Mouse (Mus musculus): ENCODE measurements at regions not wholly inside any gene's neighbourhood (a gene's known extent, or its start where the extent isn't known, plus 50 kb on each side); places are given as distances from the start of the nearest gene placed in this dataset.
"Not testable (repeated sequence)": the region's sequence is repeated elsewhere in the genome, so short reads cannot be mapped to it uniquely, and the experiment has no call there.

DNA sequence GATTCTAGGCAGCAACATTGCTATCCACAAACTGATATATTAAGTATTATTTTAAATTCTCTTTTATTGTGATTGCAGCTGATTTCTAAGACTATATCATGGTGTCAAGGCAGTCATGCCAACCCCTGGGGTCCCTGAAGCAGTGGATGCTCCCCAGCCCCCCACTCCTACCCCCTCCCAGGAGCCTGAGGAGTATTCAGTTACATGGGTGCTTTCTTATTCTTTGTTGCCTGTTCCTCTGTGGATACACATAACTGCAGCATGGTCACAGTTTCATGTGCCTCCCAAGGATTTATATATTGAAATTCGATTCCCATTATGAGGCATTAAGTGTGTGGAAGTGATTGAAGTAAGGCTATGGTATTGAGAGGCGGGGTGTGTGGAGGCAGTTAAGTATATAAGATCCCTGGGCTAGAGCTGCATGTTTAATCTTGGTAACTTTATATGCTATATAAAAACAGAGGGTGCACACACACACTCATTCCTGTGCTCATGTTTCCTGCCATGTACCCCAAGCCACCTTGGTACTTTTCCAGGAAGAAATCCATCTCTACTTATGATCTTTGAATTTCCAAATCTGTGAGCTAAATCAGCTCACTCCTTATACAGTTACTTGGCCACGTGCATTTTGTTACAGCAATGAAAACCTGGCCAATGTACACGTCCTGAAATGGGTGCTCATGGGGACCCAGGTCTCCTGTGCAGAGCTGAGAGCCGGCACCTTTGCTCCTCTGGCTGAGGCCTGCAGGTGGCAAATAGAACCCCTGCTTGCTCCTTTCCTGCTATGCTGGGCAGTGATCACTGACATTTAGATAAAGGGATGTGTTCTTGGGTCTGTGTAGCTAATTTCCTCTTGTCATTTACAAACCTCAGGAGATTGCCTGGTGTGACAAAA is 259.0 kb downstream of the Nek10 start:
- no peak for DNase-seq (ENCODE audit: low spot score)

DNA sequence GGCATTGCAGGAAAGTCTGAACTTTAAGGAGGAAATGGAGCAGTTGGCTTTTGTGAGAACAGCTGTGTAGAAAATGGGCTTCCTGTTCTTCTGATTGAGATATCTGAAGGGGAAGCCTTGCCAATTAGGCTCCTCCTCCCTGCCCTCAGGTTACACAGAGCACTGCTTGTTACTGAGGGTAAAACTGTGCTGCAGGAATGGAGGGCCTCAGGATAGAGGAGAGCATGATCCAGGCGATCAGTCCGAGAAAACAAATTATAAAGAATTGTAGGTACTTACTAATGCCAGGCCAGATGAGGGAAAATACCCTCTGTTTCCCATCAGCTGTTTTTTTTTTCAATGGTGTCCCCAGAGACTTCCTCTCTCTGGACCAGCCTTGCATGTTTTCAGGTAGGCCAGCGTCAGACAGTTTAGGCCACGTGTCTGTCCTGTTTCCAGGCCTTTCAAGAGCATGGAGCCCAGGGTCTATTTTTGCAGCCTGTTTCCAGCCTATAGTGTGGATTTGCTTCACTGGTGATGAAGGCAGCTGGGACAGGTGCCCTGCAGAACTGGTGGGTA is 259.7 kb downstream of the Nek10 start:
- peak; percentile 33 for DNase-seq (ENCODE audit: low spot score)

DNA sequence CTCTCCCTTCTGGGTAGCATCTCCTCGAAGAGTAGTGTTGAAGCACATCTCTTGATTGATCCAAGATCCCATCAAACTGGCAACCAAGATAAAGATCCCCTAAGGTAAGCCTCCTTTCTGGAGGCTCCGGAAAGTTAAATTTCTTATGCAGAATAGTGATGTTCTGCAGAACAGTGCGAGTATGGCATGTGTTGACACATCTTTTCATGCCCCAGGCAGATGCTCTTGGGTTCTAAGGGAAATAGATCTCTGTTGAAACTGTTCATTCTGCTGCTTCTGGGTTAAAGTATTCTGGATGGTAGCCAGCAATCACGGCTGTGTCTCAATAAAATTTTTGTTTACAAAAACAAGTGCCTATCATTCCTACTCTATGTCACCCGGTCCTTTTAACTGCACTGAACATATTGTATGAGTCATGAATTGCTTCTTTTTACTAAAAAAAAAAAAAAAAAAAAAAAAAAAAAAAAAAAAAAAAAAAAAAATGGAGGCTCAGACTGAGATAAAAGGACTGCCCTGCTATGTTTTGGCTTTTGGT is 261.8 kb downstream of the Nek10 start:
- no peak for DNase-seq (ENCODE audit: low spot score)

DNA sequence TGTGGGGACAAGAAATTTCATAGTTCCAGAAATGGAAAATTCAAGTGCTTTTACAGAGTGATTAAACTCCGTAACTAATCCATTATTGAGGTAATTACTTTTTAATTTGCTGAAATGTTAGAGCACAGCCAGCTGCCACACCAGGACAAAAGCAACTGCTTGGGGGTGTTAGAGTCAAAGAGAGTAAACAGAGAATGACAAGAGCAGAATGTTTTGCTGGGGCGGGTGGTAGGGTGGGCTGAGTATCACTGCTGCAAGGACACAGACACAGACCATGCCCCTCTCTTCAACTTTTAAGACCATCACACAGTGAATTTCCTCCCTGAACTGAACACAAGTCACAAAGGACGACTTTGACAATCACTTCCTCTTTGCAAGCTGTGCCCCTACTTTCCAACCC is 272.7 kb downstream of the Nek10 start:
- DNase-seq (ENCODE audit: low spot score) = no peak

DNA sequence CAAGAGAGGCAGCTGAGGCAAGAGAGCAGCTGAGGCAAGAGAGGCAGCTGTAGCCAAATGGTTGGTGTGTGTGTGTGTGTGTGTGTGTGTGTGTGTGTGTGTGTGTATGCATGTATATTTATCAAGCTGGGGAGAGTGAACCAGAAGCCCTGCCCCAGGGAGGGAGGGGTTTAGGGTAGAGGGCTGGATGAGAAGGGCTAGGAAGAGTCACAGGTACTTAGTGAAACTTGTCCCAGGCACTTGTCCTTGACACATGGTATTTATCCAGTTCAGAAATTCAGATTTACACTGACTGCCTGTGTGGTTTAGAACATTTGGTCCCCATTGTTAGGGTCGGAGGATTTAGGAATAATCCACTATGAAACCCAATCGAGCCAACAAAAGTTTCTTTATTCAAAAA is 279.7 kb downstream of the Nek10 start:
- no peak for DNase-seq (ENCODE audit: low spot score)

DNA sequence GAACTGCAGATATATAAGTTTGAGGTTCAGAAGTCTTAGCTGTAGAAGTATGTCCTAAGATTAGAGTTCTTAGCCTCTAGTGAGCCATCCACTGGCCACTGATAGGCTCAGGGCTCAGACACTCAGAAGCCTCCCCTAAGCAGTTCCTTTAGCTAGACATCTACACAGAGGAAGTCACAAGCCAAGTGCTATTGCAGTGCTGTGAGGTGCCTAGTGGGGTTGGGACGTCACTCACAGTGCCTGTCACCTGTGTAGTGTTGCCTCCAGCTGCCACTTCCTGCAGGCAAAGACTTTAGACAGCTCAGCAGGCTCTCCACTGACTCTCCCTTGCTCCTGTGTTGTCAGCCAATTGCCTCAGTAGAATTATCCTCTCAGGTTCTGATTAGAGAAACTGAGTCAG is 280.6 kb downstream of the Nek10 start:
- DNase-seq (ENCODE audit: low spot score) = no peak

DNA sequence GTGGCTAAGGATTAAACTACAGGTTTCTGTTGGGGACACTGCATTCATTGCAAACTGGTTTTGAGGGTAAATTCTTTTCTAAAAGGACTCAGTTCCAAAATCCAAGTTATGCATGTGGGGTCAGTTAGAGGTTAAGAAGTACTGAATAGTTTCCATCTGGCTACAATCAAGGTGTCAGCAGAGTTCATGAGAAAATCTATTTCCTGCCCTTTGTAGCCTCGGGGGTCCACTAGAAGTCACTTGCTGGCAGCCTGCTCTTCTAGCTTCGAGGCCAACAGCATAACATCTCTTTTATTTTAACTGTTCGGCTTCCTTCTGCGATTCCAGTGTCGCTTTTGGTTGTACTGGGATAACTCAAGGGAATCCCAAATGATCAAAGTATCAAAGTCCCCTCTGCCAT is 283.8 kb downstream of the Nek10 start:
- DNase-seq (ENCODE audit: low spot score) = peak; percentile 69

DNA sequence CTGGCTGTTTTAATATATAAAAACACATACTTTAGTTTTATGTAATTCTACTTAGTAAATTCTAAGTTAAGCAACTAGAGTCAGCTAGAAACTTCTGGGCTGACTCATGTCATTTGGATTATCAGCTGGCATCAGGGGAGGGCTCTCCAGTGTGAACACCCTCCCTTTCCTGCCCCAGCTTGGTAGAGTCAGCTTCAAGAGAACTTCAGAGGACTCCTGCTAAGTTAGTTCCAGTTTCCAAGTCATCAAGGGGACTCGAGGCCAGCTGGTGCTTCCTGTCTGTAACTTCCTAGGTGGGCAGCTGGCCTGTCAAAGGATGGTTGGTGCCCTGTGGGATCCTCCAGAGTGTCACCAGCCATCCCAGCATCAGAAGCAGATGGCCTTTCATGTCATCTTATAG is 293.6 kb downstream of the Nek10 start:
- no peak for DNase-seq (ENCODE audit: low spot score)

DNA sequence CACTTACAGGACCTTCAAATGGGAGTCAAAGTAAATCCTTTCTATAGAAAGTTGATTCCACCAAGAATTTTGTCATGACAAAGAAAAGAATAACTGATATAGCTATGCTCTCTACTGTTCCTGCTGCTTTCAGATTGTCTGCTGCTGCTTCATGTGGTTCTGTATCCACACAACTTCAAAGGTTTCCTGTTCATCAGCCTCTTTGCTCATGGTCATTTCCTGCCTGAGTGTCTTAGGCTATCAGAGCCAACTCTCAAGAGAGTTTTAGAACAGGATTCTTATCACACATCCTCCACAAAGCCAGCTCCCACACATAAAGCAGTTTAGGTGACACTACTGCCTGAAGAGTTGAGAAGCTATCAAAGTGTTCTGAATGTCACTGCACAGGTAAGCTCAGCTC is 296.7 kb downstream of the Nek10 start:
- DNase-seq (ENCODE audit: low spot score) = no peak

DNA sequence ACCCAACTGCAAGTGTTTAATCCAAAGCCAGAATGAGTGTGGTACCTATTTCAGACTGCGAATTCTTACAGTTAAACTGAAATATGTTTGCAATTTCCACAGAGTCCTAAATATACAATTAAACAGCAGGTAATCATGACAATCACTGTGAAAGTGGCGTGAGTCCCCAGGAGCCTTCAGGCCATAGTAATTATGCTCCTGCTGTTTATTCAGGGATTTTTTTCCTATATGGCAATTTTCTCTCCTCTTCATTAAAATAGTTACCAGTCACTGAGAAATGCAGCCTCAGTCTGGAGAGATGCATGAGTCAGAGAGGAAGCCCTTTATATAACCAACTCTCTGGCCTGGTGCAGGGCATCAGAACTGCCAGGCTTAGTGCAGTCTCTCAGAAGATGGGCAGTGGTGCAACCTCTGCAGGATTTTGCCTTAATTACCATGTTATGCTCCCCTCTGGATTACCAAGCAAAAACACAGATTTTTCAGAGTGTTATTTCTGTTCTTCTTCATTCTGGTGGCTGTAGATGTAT is 304.6 kb downstream of the Nek10 start:
- DNase-seq (ENCODE audit: low spot score) = no peak

DNA sequence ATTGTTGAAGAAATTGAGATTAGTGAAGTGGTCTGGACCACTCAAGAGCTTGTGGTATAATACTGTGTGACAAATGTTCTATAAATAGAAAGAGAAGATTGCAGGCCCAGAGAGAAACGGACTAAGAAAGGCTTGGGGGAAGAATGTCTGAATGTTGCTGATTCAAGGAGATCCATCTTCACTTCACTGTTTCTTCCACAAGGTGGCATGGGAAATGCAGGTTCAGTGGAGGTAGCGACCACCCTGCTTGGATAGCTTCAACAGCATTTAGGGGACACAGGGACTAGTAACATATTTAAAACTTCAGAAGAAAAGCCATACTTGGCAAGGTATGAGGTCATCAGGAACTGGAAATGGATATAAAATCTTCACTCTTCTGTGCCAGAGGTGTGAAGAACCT is 316.5 kb downstream of the Nek10 start:
- DNase-seq (ENCODE audit: low spot score) = no peak

DNA sequence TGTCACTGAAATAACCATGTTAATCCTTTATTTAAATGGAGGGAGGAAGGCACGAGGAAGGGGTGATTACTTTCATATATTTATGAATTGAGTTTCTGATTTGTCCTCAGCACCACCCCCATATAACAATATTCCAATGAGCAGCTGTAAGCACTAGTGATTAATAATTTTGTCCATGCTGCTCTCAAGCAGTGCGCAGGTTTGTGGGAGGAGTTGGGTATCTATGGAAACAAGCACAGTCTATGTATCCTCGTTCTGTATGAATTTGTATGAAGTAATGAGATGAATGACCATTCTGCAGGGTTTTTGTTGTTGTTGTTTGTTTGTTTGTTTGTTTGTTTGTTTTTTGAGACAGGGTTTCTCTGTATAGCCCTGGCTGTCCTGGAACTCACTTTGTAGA is 310.6 kb downstream of the Lrrc3b start:
- no peak for DNase-seq (ENCODE audit: low spot score)

DNA sequence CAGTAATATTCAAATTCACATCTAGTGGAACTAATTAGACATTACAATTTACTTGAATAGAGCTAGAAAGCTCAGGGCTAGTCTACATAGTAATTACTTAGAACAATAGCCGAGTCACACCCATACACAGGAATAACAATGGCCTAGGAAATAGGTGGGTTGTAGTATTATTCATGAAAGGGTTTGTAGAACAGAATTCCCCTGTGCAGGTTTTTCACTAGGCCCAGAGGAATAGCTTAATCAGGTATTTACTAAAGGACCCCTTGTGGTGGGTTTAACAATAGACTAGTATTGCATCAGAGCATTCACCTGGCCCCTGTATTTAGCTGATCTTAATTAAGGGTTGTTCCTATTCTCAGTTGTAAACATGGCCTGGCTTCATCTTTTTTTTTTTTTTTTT is 297.9 kb downstream of the Lrrc3b start:
- not testable (repeated sequence) for DNase-seq (ENCODE audit: low spot score)

DNA sequence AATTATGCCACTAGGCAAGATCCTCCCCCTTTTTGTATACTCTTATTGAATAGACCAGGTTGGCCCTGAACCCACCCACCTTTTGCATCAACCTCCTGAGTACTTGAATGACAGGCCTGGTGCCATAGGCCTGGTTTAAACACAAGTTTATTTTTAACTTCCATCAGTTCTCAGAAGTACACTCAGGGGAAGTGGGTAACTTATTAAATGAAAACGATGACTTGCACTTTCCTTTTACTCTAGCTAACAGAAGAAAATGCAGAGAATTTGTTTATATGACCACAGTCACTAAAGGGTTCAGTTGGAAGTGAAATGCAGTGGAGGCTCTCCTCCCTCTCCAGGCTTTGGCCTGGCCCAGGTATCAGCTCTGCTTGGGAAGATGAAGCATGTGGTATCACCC is 295.9 kb downstream of the Lrrc3b start:
- DNase-seq (ENCODE audit: low spot score) = no peak

DNA sequence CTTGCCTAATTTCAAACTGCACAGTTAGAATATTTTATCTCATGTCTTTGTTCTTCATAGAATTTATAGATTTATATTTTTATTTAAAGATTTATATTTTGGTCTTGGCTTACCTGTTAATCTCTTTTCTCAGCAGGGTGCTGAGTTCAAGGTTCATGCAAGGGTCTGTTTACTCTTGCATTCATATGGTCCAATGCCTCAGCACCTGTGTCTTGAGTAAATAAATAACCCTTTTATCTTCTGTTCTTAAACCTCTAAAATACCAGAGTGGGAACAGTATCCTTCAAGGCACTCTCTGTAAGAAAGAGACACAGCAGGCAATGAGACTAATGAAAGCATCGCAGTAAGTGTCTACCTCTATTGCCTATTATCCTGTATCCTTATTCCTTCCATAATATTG is 290.3 kb downstream of the Lrrc3b start:
- no peak for DNase-seq (ENCODE audit: low spot score)

All from embryo, embryonic 10 days (tissue).